Mouse (Mus musculus): ENCODE results near the gene Per3. TPM values are rescaled to one million over a fixed set of nuclear protein-coding genes. Genes with fewer than 3 reads are reported as not detected.

Gene Per3
- polyA plus RNA-seq, 1 experiment from 2014 or later: 3.6 TPM

- no peak overlapping the region for H3K4me3 ChIP-seq (replicated peaks)
- WGBS: 31% methylated on average over 13 of the region's 13 CpGs
- H3K9me3 ChIP-seq (replicated peaks): no peaks in the 10 kb centered on the region
- ATAC-seq (ENCODE audit: low FRiP score): peak; percentile 86
- H3K4me1 ChIP-seq: peaks cover 13% of the 10 kb centered on the region
- no peaks in the 10 kb centered on the region for H3K27me3 ChIP-seq (replicated peaks)
- 0 out of 2 replicates have a peak overlapping the region, but pooled peaks have one; percentile 1 for H3K9ac ChIP-seq (replicated peaks)
- H3K27ac ChIP-seq (replicated peaks): peak overlapping the region; percentile 70
- H3K36me3 ChIP-seq: no peaks in the 10 kb centered on the region
- peak overlapping the region; percentile 25; the same call in 1 of the 2 replicates for H3K4me2 ChIP-seq
These were observed 87.9 kb downstream of the Per3 start for GRCm38 (mm10) chr4:150956369-150957105.

Other genes starting within 250 kb of the Per3 start
- 51.8 and 57.4 TPM in 2 replicates for gene Errfi1, start 190.7 kb downstream of the Per3 start, polyA plus RNA-seq (2015; fragmentation: Nextera tagmentation; extraction: Ambion mirVana)
- 384 and 410 TPM in 2 replicates for gene Park7, start 130.2 kb downstream of the Per3 start, polyA plus RNA-seq (2015; fragmentation: Nextera tagmentation; extraction: Ambion mirVana)
- gene Tnfrsf9, start 130.1 kb downstream of the Per3 start, polyA plus RNA-seq (2015; fragmentation: Nextera tagmentation; extraction: Ambion mirVana): 0.44 and 2.8 TPM in 2 replicates
- gene Uts2, start 47.6 kb downstream of the Per3 start, polyA plus RNA-seq (2015; fragmentation: Nextera tagmentation; extraction: Ambion mirVana): 5.5 and 6.1 TPM in 2 replicates
- gene Vamp3, start 13.3 kb upstream of the Per3 start, polyA plus RNA-seq (2015; fragmentation: Nextera tagmentation; extraction: Ambion mirVana): 46.1 and 57.9 TPM in 2 replicates
- gene Gm13090, start 44.9 kb upstream of the Per3 start, polyA plus RNA-seq (2015; fragmentation: Nextera tagmentation; extraction: Ambion mirVana): 0.34 TPM in 1 of 2 replicates, not detected in the other

Measured in neural tube, embryonic 15.5 days (tissue).